In genomic region chr16:20237426-20237825, GRCm38 (mm10) we compare ENCODE assay signal across 10 mouse cellular contexts. TPM values are rescaled to one million over a fixed set of nuclear protein-coding genes. Genes with fewer than 3 reads are reported as not detected.
DNase-seq lines count a peak whose midpoint lies in the region; ATAC-seq and TF ChIP-seq lines count a peak whose summit lies in the region.
"Had no signal": no experiment of that assay in that cellular context is flagged by ENCODE, and none has a peak within 500 bp of the region (broad histone marks: within the 10 kb centered on the region; RNA-seq: fewer than 3 reads in every experiment).

No protein-coding gene starts in this region.

- no peak overlapping the region for H3K27ac ChIP-seq in kidney, embryonic 14.5 days (ENCODE audit: low read depth, low read length)
- no peak overlapping the region for H3K27ac ChIP-seq in kidney, postnatal 0 days
- H3K27ac ChIP-seq: heart, adult 2 months had no signal

- peak; percentile 32 for DNase-seq in kidney, adult 9 months
- peak; percentile 27 to 87 for DNase-seq in adrenal gland, adult (ENCODE audit: inconsistent age in 2 of 2, low spot score in 1 of 2)
- peak; percentile 54 to 55 for DNase-seq in cerebellum, adult 18-20 months
- DNase-seq in kidney, postnatal 0 days (ENCODE audit: low spot score): peak; percentile 5
- no peak for DNase-seq in gastrocnemius, postnatal 10 days
- DNase-seq in heart, adult 18-20 months: no peak
- DNase-seq in urinary bladder, postnatal 36 days (ENCODE audit: low spot score in 2 of 2): no peak
- DNase-seq: heart, adult 2 months; lung, postnatal 36 days had no signal

- no peaks in the 10 kb centered on the region for H3K9me3 ChIP-seq in kidney, embryonic 14.5 days (ENCODE audit: control insufficient read depth, low read length)
- H3K9me3 ChIP-seq in kidney, postnatal 0 days (replicated peaks; ENCODE audit: low read length): no peaks in the 10 kb centered on the region

- ATAC-seq in kidney, embryonic 14.5 days (ENCODE audit: low FRiP score, low TSS enrichment): no peak
- ATAC-seq in kidney, postnatal 0 days (replicated peaks; ENCODE audit: low FRiP score, low read depth): peak; percentile 58

- no peak overlapping the region for H3K9ac ChIP-seq in kidney, embryonic 14.5 days (ENCODE audit: low read depth, low read length)
- H3K9ac ChIP-seq in kidney, postnatal 0 days (ENCODE audit: low read depth, low read length): no peak overlapping the region

- no peak overlapping the region for H3K4me3 ChIP-seq in kidney, embryonic 14.5 days (ENCODE audit: low read length)
- H3K4me3 ChIP-seq in kidney, postnatal 0 days (replicated peaks; ENCODE audit: low read depth, low read length): no peak overlapping the region
- H3K4me3 ChIP-seq: heart, adult 2 months had no signal

- no peaks in the 10 kb centered on the region for H3K4me1 ChIP-seq in kidney, embryonic 14.5 days (ENCODE audit: control insufficient read depth, insufficient read depth, low read length)
- H3K4me1 ChIP-seq in kidney, postnatal 0 days (replicated peaks; ENCODE audit: insufficient read depth, low read length): 0 out of 2 replicates have a peak, but pooled peaks cover 5% of the 10 kb centered on the region

- TF ChIP-seq CTCF in kidney, postnatal 0 days (IDR thresholded peaks at IDR 0.05; ENCODE audit: low read depth): no peak

- H3K27me3 ChIP-seq in kidney, embryonic 14.5 days (ENCODE audit: control insufficient read depth, insufficient read depth, low read length): peaks cover 4% of the 10 kb centered on the region; the same call in 1 of the 2 replicates
- no peaks in the 10 kb centered on the region for H3K27me3 ChIP-seq in kidney, postnatal 0 days (ENCODE audit: insufficient read depth, low read length)

- WGBS in kidney, embryonic 14.5 days: 73% methylated on average over 4 of the region's 4 CpGs
- WGBS in kidney, postnatal 0 days: 62% methylated on average over 4 of the region's 4 CpGs

- no peak overlapping the region for H3K4me2 ChIP-seq in kidney, embryonic 14.5 days (replicated peaks; ENCODE audit: low read depth, low read length)
- no peak overlapping the region for H3K4me2 ChIP-seq in kidney, postnatal 0 days (ENCODE audit: low read length)

- peaks cover 9% of the 10 kb centered on the region; the same call in 1 of the 2 replicates for H3K36me3 ChIP-seq in kidney, embryonic 14.5 days (ENCODE audit: control insufficient read depth, insufficient read depth, low read length)
- no peaks in the 10 kb centered on the region for H3K36me3 ChIP-seq in kidney, postnatal 0 days (ENCODE audit: insufficient read depth, low read length)

RNA-seq across cellular contexts. Expression of gene Map6d1, which starts 3.7 kb away (rescaled TPM):
- polyA plus RNA-seq in kidney, embryonic 14.5 days (2014; fragmentation: Nextera tagmentation; extraction: Ambion mirVana): 0.88 and 1.0 TPM in 2 replicates
- polyA plus RNA-seq in kidney, postnatal 0 days (2015; fragmentation: Nextera tagmentation; extraction: Ambion mirVana): 0.36 and 0.37 TPM in 2 replicates
- 1 to 10 TPM; 1.3 to 1.8 TPM for total RNA-seq in gastrocnemius, postnatal 10 days (2021)
- total RNA-seq in heart, adult 18-20 months (2021): 1 to 10 TPM; 1.3 to 1.6 TPM

Comparison
In these comparisons a context has a peak if more than half of its experiments do, and no peak if none do; other contexts are left out.
1. DNase-seq: peak in kidney, adult 9 months (single experiment), adrenal gland, adult (2 of 2), cerebellum, adult 18-20 months (2 of 2) and kidney, postnatal 0 days (single experiment); none in gastrocnemius, postnatal 10 days (single experiment), heart, adult 18-20 months (0 of 2) and urinary bladder, postnatal 36 days (0 of 2).